Mouse (Mus musculus) bone marrow, adult 2 months (tissue): ENCODE data around the gene Gpx5.

Experiments
- CTCF ChIP-seq: fragments of 200-500 bp; IDR thresholded peaks from 2 replicates; pipeline ENCODE4 v1.5.1; 2011; ENCODE audit warnings: low read length, control low read depth; ENCODE audit not compliant: control insufficient read depth, insufficient read depth
- POLR2A ChIP-seq: fragments of 200-500 bp; IDR thresholded peaks from 2 replicates; pipeline ENCODE4 v1.6.1; 2011; ENCODE audit warnings: low read depth, mild to moderate bottlenecking, control low read depth, low read length, borderline replicate concordance; ENCODE audit not compliant: control insufficient read depth

GRCm38 (mm10) chr13:21312854-21313253, 20.3 kb upstream of the Gpx5 start:
- TF ChIP-seq CTCF: no peak
- TF ChIP-seq POLR2A: no peak
